Mouse (Mus musculus): ENCODE results near the gene Ccn5.

DNA sequence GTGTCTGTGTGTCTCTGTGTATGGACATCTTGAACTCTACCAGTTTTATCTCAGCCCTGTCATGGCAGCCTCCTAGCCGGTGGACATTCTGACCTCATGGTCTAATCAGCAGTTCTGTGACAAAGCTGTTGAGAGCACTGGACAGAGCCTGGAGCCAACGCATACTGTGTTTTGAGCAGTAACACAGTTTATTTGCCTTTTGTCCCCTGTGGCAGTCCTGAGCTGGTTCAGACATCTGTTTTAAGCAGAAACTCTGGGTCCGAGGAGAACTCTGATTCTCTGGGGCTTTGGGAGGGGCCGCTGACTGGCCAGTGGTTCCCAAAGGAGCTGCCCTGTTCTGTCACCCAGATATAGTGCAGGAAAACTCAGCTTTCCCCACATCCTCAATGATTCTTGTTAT lies 36.8 kb upstream of the Ccn5 start:
- TF ChIP-seq CTCF (IDR thresholded peaks at IDR 0.05; ENCODE audit: control insufficient read depth, insufficient read depth, low read length) (no peak), POLR2A (IDR thresholded peaks at IDR 0.05; ENCODE audit: borderline replicate concordance, control insufficient read depth, low read depth, low read length) (no peak)
